Mouse (Mus musculus): ENCODE measurements at regions not wholly inside any gene's neighbourhood (a gene's known extent, or its start where the extent isn't known, plus 50 kb on each side); places are given as distances from the start of the nearest gene placed in this dataset.

GRCm38 (mm10) chr16:55540336-55541015, 242.7 kb upstream of the Zpld1 start:
- no peak for TF ChIP-seq CTCF (IDR thresholded peaks at IDR 0.05; ENCODE audit: borderline replicate concordance, insufficient read depth, low read length)
- TF ChIP-seq POLR2A (IDR thresholded peaks at IDR 0.05; ENCODE audit: low read depth, low read length), result no peak
